Mouse (Mus musculus) Patski (cell line): ENCODE data around the gene Atp6v0a2. TPM values are rescaled to one million over a fixed set of nuclear protein-coding genes. Genes with fewer than 3 reads are reported as not detected.
"Not testable (repeated sequence)": the region's sequence is repeated elsewhere in the genome, so short reads cannot be mapped to it uniquely, and the experiment has no call there.

Experiments
- ATAC-seq: fragments of 100-300 bp; one replicate; pipeline ENCODE4 v1.8.0; 2021
- CTCF ChIA-PET: fragments of 350-600 bp; sonication (Branson Sonifier 250); formaldehyde crosslinking; loops from one replicate; lab custom pipeline; 2022; ENCODE audit warnings: inconsistent platforms; lab: Charles Lee
- POLR2A ChIA-PET: fragments of 350-600 bp; sonication (Branson Sonifier 250); formaldehyde crosslinking; loops from one replicate; lab custom pipeline; 2022; ENCODE audit warnings: antibody characterized with exemption, inconsistent platforms; lab: Charles Lee
- DNase-seq: peaks from one replicate; pipeline ENCODE4 v3.0.0-alpha.2; 2011; ENCODE audit warnings: low read depth, low spot score
- H3K27me3 ChIP-seq: fragments of 371-371 bp; one replicate; pipeline ENCODE4 v1.5.1; 2021
- CTCF ChIP-seq: fragments of 100-300 bp; IDR thresholded peaks from one replicate; pipeline ENCODE4 v1.5.1; 2021
- in situ Hi-C: fragments of 300-500 bp; cut with MboI; formaldehyde crosslinking; loops from 3 replicates; pipeline ENCODE4 v1.11.1; 2018; ENCODE audit warnings: low pct_unique_long_range_greater_than_20kb, mixed read lengths
- polyA plus RNA-seq: library from polyadenylated mRNA; unstranded; gene quantifications from one replicate; pipeline ENCODE4 v1.2.3, GENCODE M21; 2021

The Atp6v0a2 gene
- polyA plus RNA-seq, 1 experiment from 2014 or later: 54.5 TPM

DNA sequence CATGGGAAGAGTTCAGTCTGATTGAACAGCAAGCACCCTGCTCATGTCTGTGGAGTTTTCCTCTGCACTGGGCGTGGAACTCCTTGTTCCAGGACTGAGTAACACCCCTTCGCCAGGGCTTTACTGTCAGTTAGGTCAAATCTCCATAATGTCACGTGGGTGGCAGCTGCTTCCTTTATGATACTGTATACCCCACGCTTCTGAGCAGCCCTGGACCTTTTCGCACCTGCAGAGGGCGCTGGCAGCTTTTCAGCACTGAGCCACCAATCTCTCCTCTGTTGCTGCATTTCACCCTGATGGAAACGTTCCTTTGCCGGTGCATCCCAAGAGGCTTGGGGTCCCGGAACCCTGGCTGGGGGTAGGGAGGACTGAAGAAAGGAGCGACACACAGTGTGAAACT, 17.4 kb upstream of the Atp6v0a2 start:
- in situ Hi-C loops: no loop called here
- ATAC-seq (no peak), DNase-seq (no peak)
- TF ChIP-seq CTCF: no peak
- no peaks in the 10 kb centered on the region for H3K27me3 ChIP-seq
- CTCF ChIA-PET: interaction anchor here (1.7 kb wide), 1 partner anchor 11 kb away, joined by 5 read pairs; no protein-coding TSS in a partner anchor
- POLR2A ChIA-PET: no interaction called here

DNA sequence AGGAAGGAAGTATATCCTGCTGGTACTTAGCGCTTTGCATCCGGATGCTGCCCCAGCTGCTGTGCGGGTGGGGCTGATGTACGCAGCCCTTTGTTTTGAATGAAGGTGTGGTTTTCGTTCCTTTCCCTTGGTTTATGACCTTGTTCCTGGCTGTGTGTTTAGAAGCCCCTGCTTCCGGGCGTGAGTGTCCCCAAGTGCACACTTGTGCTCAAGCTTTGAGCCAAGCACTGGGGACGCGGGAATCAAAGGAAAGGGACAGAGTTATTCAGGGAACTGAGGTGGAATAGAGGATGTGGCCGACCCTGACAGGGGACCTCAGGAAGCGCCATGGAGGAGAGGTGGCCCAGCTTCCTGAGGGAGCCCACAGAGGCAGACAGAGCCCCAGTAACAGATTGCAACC, 13.7 kb upstream of the Atp6v0a2 start:
- in situ Hi-C loops: no loop called here
- TF ChIP-seq CTCF: no peak
- POLR2A ChIA-PET: no interaction called here
- DNase-seq (no peak), ATAC-seq (no peak)
- H3K27me3 ChIP-seq: no peaks in the 10 kb centered on the region
- CTCF ChIA-PET: no interaction called here

GRCm38 (mm10) chr5:124618711-124619110, 9.7 kb upstream of the Atp6v0a2 start:
- ChIA-PET CTCF (no interaction called here), POLR2A (interaction anchor here (1.0 kb wide), 1 partner anchor 11 kb away, joined by 6 read pairs; no protein-coding TSS in a partner anchor)
- H3K27me3 ChIP-seq: no peaks in the 10 kb centered on the region
- TF ChIP-seq CTCF: no peak
- ATAC-seq (no peak), DNase-seq (no peak)
- in situ Hi-C loops: no loop called here

- in situ Hi-C loops: no loop called here
- DNase-seq (no peak), ATAC-seq (no peak)
- ChIA-PET CTCF (no interaction called here), POLR2A (no interaction called here)
- no peak for TF ChIP-seq CTCF
- H3K27me3 ChIP-seq: no peaks in the 10 kb centered on the region
These were observed 7.0 kb upstream of the Atp6v0a2 start for GRCm38 (mm10) chr5:124621362-124621761.

DNA sequence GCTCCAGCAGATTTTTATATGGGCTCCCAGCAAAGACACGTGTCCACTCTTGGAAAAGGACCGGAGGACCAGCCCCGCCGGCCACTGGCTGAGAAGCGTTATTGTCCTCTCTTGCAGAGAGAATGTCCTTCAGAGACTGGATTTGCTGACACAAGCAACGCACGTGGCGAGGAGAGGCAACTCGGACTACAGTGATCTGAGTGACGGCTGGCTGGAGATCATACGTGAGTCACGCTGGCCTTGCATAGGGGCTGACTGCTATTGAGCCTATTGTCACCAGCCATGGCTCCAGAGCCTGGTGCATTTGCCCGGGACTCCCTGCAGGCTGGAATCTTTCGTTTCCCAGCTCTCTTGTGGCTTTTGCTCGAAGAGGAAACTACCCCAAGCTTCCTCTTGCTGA, 5.5 kb upstream of the Atp6v0a2 start:
- ChIA-PET POLR2A (no interaction called here), CTCF (interaction anchor here (1.1 kb wide), 1 partner anchor 18 kb away, joined by 3 read pairs; no protein-coding TSS in a partner anchor)
- no peak for ATAC-seq
- in situ Hi-C loops: no loop called here
- H3K27me3 ChIP-seq: no peaks in the 10 kb centered on the region
- no peak for DNase-seq
- no peak for TF ChIP-seq CTCF

GRCm38 (mm10) chr5:124624291-124624690, 4.1 kb upstream of the Atp6v0a2 start:
- TF ChIP-seq CTCF: no peak
- DNase-seq (no peak), ATAC-seq (no peak)
- H3K27me3 ChIP-seq: no peaks in the 10 kb centered on the region
- CTCF ChIA-PET: interaction anchor here (1.1 to 1.2 kb wide), 2 partner anchors 11 to 15 kb away, joined by 3 to 4 read pairs; no protein-coding TSS in a partner anchor
- in situ Hi-C loops: no loop called here
- POLR2A ChIA-PET: no interaction called here

DNA sequence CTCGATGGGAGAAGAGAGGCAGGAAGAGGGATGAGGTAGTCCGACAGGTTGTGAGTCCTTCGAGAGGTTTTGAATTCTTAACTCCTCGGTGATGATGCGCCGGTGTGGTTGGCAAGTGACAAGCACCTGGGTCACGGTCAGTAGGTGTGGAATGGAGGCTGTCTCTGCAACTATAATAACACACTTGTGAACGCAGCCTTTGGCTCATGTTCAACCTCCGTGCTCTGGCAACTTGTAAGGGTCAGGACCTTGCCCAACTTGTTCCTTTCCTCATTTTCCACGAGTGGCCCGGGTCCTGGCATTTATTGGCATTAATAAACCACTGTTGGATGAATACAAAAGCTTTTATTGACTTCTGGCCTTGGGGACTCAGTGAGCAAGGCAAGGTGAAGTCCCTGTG, 1.3 kb downstream of the Atp6v0a2 start:
- ChIA-PET CTCF (no interaction called here), POLR2A (no interaction called here)
- in situ Hi-C loops: no loop called here
- ATAC-seq (no peak), DNase-seq (no peak)
- no peak for TF ChIP-seq CTCF
- no peaks in the 10 kb centered on the region for H3K27me3 ChIP-seq

DNA sequence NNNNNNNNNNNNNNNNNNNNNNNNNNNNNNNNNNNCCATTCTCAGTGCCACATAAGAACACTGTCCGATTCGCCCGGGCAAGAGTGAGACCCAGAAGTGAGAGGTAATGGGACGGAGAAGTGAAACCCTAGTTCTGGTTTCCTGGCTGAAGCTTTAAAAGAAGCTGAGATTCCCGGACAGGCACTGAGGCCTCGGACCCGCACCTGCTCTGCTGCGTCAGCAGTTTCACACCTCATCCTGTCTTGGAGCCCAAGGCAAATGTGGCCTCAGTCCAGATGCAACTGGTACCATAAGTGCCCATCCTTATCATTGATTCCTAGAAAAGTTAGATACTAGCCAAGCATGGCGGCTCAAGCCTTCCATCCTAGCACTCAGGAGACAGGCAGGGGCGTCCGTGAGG, 3.3 kb downstream of the Atp6v0a2 start:
- no peaks in the 10 kb centered on the region for H3K27me3 ChIP-seq
- no peak for DNase-seq
- ChIA-PET POLR2A (interaction anchor here (0.6 kb wide), 1 partner anchor 436 kb away, joined by 3 read pairs; no protein-coding TSS in a partner anchor), CTCF (no interaction called here)
- TF ChIP-seq CTCF: no peak
- in situ Hi-C loops: no loop called here
- no peak for ATAC-seq

GRCm38 (mm10) chr5:124632461-124632860, 4.1 kb downstream of the Atp6v0a2 start:
- no peak for DNase-seq
- ATAC-seq: no peak
- ChIA-PET CTCF (no interaction called here), POLR2A (interaction anchor here (0.7 kb wide), 1 partner anchor 105 kb away, joined by 3 read pairs; no protein-coding TSS in a partner anchor)
- TF ChIP-seq CTCF: no peak
- in situ Hi-C loops: no loop called here
- no peaks in the 10 kb centered on the region for H3K27me3 ChIP-seq

DNA sequence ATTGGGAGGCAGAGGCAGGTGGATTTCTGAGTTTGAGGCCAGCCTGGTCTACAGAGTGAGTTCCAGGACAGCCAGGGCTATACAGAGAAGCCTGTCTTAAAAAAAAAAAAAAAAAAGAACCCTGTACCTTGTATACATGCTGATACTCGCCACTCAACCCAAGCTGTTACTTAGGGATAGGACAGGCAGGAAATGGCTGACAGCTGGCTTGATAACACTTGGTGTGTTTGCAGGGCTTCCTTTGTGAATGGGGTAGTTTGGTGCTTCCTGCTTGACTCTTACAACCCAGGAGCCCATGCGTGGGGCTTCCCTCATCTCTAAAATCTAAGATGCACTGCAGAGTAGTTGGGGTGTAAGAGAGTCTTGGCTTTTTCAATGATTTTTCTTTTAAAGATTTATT, 5.0 kb downstream of the Atp6v0a2 start:
- TF ChIP-seq CTCF: no peak
- in situ Hi-C loops: no loop called here
- CTCF ChIA-PET: no interaction called here
- no peak for ATAC-seq
- H3K27me3 ChIP-seq: no peaks in the 10 kb centered on the region
- POLR2A ChIA-PET: no interaction called here
- no peak for DNase-seq

GRCm38 (mm10) chr5:124635068-124635467, 6.7 kb downstream of the Atp6v0a2 start:
- DNase-seq, POLR2A ChIA-PET, in situ Hi-C loops, H3K27me3 ChIP-seq, ATAC-seq: not testable (repeated sequence)
- CTCF ChIA-PET: interaction anchor here (1.5 to 2.9 kb wide), 2 partner anchors 11 to 77 kb away, joined by 3 to 10 read pairs; no protein-coding TSS in a partner anchor

DNA sequence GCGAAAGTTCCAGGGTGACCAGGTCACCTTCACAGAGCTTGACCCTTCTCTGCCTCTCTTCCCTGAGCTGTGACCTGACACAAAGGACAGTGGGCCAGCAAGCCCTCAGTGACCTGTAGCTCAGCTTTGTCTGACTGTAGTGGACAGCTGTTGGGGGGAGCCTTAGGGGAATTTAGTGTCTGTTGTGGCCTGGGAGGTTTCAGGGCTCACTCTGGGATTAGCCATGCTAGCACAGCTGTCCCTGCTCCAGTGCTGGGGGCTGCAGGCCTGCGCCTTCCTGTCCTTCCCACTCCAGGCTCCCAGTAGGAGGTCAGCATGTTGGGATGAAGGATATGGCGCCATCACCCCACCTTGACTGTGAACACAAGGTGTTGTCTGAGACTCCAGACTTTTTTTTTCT, 7.8 kb downstream of the Atp6v0a2 start:
- ChIA-PET CTCF (interaction anchor here (1.5 to 2.9 kb wide), 2 partner anchors 12 to 76 kb away, joined by 3 to 10 read pairs; no protein-coding TSS in a partner anchor), POLR2A (no interaction called here)
- no peaks in the 10 kb centered on the region for H3K27me3 ChIP-seq
- TF ChIP-seq CTCF: no peak
- DNase-seq: no peak
- ATAC-seq: no peak
- in situ Hi-C loops: no loop called here
